Mouse (Mus musculus) megakaryocyte, embryonic 14.5 days (primary cell): ENCODE measurements around the gene Gpx8.

ENCODE experiments used
- FLI1 ChIP-seq: IDR thresholded peaks from 2 replicates; pipeline ENCODE4 v1.6.1; 2012; ENCODE audit warnings: low read length, inconsistent platforms, mixed read lengths
- GATA1 ChIP-seq: IDR thresholded peaks from 3 replicates; pipeline ENCODE4 v1.6.1; 2012; ENCODE audit warnings: mixed read lengths, low read length, inconsistent platforms, borderline replicate concordance

DNA sequence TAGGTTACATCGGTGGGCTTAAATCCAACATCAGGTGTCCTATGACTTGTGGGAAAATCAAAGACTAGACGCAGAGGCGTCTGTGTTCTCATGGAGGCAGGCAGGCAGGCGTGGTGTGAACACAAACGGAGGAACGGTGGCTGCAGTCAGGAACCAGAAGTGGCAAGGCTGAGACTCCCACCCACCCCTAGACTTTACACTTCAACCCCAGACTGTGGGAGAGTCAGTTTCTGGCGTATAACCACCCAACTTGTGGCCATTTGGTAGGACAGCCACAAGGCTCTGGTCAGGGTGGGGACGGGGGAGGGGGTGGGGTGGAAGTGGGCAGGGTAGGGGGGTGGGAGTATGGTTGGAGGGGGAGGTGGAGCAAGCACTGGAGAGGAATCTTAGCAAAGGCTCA, 44.3 kb upstream of the Gpx8 start:
- no peak for TF ChIP-seq GATA1
- no peak for TF ChIP-seq FLI1
